Mouse (Mus musculus) ZHBTc4 (cell line): ENCODE results near the gene Catsperg1.

Experiments used
- DNase-seq: peaks from one replicate; pipeline ENCODE4 v3.0.0-alpha.2; 2011; ENCODE audit warnings: low read depth, low spot score

Catsperg1 gene

GRCm38 (mm10) chr7:29170755-29171561 is 42.9 kb downstream of the Catsperg1 start:
- DNase-seq = no peak

- peak; percentile 88 for DNase-seq
Observed at GRCm38 (mm10) chr7:29170066-29170754, 43.6 kb downstream of the Catsperg1 start, which contains the start of the genes Ggn and Spred3. TSS of gene Ggn (plus strand) at chr7:29170210. TSS of gene Spred3 (minus strand) at chr7:29170411.

GRCm38 (mm10) chr7:29169231-29170065 is 44.4 kb downstream of the Catsperg1 start:
- peak; percentile 96 for DNase-seq

GRCm38 (mm10) chr7:29168791-29169230 is 45.0 kb downstream of the Catsperg1 start:
- DNase-seq = peak; percentile 48

GRCm38 (mm10) chr7:29168121-29168695 is 45.6 kb downstream of the Catsperg1 start:
- DNase-seq = peak; percentile 26

GRCm38 (mm10) chr7:29167656-29168055 is 46.2 kb downstream of the Catsperg1 start:
- DNase-seq = no peak

- DNase-seq = peak; percentile 97
Observed at GRCm38 (mm10) chr7:29162750-29163525, 50.9 kb downstream of the Catsperg1 start.

GRCm38 (mm10) chr7:29162294-29162693 is 51.5 kb downstream of the Catsperg1 start:
- no peak for DNase-seq

GRCm38 (mm10) chr7:29158264-29158663 is 55.6 kb downstream of the Catsperg1 start:
- DNase-seq = peak; percentile 94

- DNase-seq = peak; percentile 94
Observed at GRCm38 (mm10) chr7:29155838-29156782, 57.7 kb downstream of the Catsperg1 start, which contains the start of gene Fam98c. TSS of gene Fam98c (minus strand) at chr7:29156234.

- DNase-seq = peak; percentile 96
Observed at GRCm38 (mm10) chr7:29155196-29155837, 58.5 kb downstream of the Catsperg1 start.

- peak; percentile 85 for DNase-seq
Observed at GRCm38 (mm10) chr7:29154018-29154720, 59.7 kb downstream of the Catsperg1 start.

- DNase-seq = no peak
Observed at GRCm38 (mm10) chr7:29151486-29151885, 62.3 kb downstream of the Catsperg1 start.

GRCm38 (mm10) chr7:29148771-29149170 is 65.1 kb downstream of the Catsperg1 start:
- DNase-seq = no peak

- no peak for DNase-seq
Observed at GRCm38 (mm10) chr7:29146625-29147367, 67.0 kb downstream of the Catsperg1 start.

GRCm38 (mm10) chr7:29144006-29144405 is 69.8 kb downstream of the Catsperg1 start:
- no peak for DNase-seq

GRCm38 (mm10) chr7:29141416-29141815 is 72.4 kb downstream of the Catsperg1 start:
- DNase-seq = no peak
